Mouse (Mus musculus) cerebellum, adult 9-10 months (tissue): ENCODE results near the gene Eya4.

ENCODE experiments used
- DNase-seq: peaks from one replicate; pipeline ENCODE4 v3.0.0; 2022

Gene Eya4

GRCm38 (mm10) chr10:23053379-23053915 lies 297.1 kb downstream of the Eya4 start:
- DNase-seq: no peak
